Mouse (Mus musculus) lung, embryonic 14.5 days (tissue): ENCODE measurements around the gene Gm21304. TPM values are rescaled to one million over a fixed set of nuclear protein-coding genes. Genes with fewer than 3 reads are reported as not detected.
"Not testable (repeated sequence)": the region's sequence is repeated elsewhere in the genome, so short reads cannot be mapped to it uniquely, and the experiment has no call there.

ENCODE experiments used
- ATAC-seq: fragments of 200-750 bp; cut with Nextera tagmentation; 2 replicates; pipeline ENCODE4 v1.8.0; 2017; ENCODE audit warnings: mild to moderate bottlenecking, moderate TSS enrichment, moderate library complexity; ENCODE audit not compliant: insufficient read depth
- DNase-seq: peaks from one replicate; pipeline ENCODE4 v3.0.0-alpha.2; 2015
- H3K27ac ChIP-seq: fragments of 300-500 bp; sonication (generic); 2 replicates; pipeline ENCODE4 v1.5.1; 2014; ENCODE audit warnings: low read depth, mild to moderate bottlenecking, moderate library complexity
- H3K27me3 ChIP-seq: fragments of 300-500 bp; sonication (generic); 2 replicates; pipeline ENCODE4 v1.6.1; 2014; ENCODE audit warnings: low read length, control low read depth; ENCODE audit not compliant: insufficient read depth
- H3K36me3 ChIP-seq: fragments of 300-500 bp; sonication (generic); 2 replicates; pipeline ENCODE4 v1.6.1; 2014; ENCODE audit warnings: control low read depth; ENCODE audit not compliant: insufficient read depth
- H3K4me1 ChIP-seq: fragments of 300-500 bp; sonication (generic); 2 replicates; pipeline ENCODE4 v1.6.1; 2014; ENCODE audit warnings: antibody characterized with exemption, control low read depth; ENCODE audit not compliant: insufficient read depth
- H3K4me2 ChIP-seq: fragments of 300-500 bp; sonication (generic); 2 replicates; pipeline ENCODE4 v1.6.1; 2014; ENCODE audit warnings: mild to moderate bottlenecking
- H3K4me3 ChIP-seq: fragments of 300-500 bp; sonication (generic); 2 replicates; pipeline ENCODE4 v1.5.1; 2014; ENCODE audit warnings: low read depth, low read length
- H3K9ac ChIP-seq: fragments of 300-500 bp; sonication (generic); 2 replicates; pipeline ENCODE4 v1.6.1; 2014
- H3K9me3 ChIP-seq: fragments of 300-500 bp; sonication (generic); 2 replicates; pipeline ENCODE4 v1.6.1; 2016; ENCODE audit warnings: low read depth, low read length, control low read depth
- CTCF ChIP-seq: IDR thresholded peaks from 2 replicates; pipeline ENCODE4 v1.5.1; 2016; ENCODE audit warnings: antibody characterized with exemption, low read depth
- WGBS: fragments of 180-500 bp; shearing (Covaris S2); extraction: QIAGEN DNeasy Blood & Tissue Kit; methylation state at CpG from one replicate; pipeline ENCODE4 v1.1.7; 2014; 5-methylcytosine and 5-hydroxymethylcytosine counted together
- polyA plus RNA-seq: library from polyadenylated mRNA; unstranded; fragments of >200 nt; fragmentation: Nextera tagmentation; extraction: Ambion mirVana; gene quantifications from 2 replicates; pipeline ENCODE4 v1.2.1, GENCODE M21; 2014

Gm21304 gene
- not detected in 2 replicates for polyA plus RNA-seq

GRCm38 (mm10) chr10:104168215-104168614 is at the start of gene Gm21304:
Gene Gm21304 (plus strand): TSS chr10:104168515.
- not testable (repeated sequence) for DNase-seq, H3K4me2 ChIP-seq, ATAC-seq, H3K9me3 ChIP-seq, H3K4me3 ChIP-seq, H3K4me1 ChIP-seq, H3K36me3 ChIP-seq, H3K27me3 ChIP-seq, H3K9ac ChIP-seq, H3K27ac ChIP-seq
- no CpG with 5 or more reads among the region's 3 CpGs for WGBS

GRCm38 (mm10) chr10:104142687-104143086 is 25.6 kb upstream of the Gm21304 start, which contains the start of gene Gm21293:
Gene Gm21293 (plus strand): TSS chr10:104142987.
- H3K27ac ChIP-seq, H3K9me3 ChIP-seq, DNase-seq, H3K4me2 ChIP-seq, H3K27me3 ChIP-seq, H3K9ac ChIP-seq, H3K4me3 ChIP-seq, H3K36me3 ChIP-seq, H3K4me1 ChIP-seq, ATAC-seq: not testable (repeated sequence)
- WGBS: no CpG with 5 or more reads among the region's 3 CpGs

- ATAC-seq, H3K4me1 ChIP-seq, DNase-seq, H3K36me3 ChIP-seq, H3K27ac ChIP-seq, H3K27me3 ChIP-seq, H3K9me3 ChIP-seq, H3K4me3 ChIP-seq, H3K4me2 ChIP-seq, H3K9ac ChIP-seq: not testable (repeated sequence)
- no CpG with 5 or more reads among the region's 3 CpGs for WGBS
These were observed 17.1 kb upstream of the Gm21304 start, which contains the start of gene Gm6763 for GRCm38 (mm10) chr10:104151197-104151596. Gene Gm6763 (plus strand): TSS chr10:104151497.

- H3K4me1 ChIP-seq, DNase-seq, H3K9me3 ChIP-seq, ATAC-seq, H3K4me3 ChIP-seq, H3K4me2 ChIP-seq, H3K9ac ChIP-seq, H3K36me3 ChIP-seq, H3K27me3 ChIP-seq, H3K27ac ChIP-seq: not testable (repeated sequence)
- no CpG with 5 or more reads among the region's 3 CpGs for WGBS
These were observed 8.6 kb upstream of the Gm21304 start, which contains the start of gene Gm8764 for GRCm38 (mm10) chr10:104159706-104160105. Gene Gm8764 (plus strand): TSS chr10:104160006.

GRCm38 (mm10) chr10:104176724-104177123 is 8.4 kb downstream of the Gm21304 start, which contains the start of gene Gm21312:
Gene Gm21312 (plus strand): TSS chr10:104177024.
- not testable (repeated sequence) for H3K4me2 ChIP-seq, H3K4me1 ChIP-seq, ATAC-seq, H3K4me3 ChIP-seq, H3K9ac ChIP-seq, H3K36me3 ChIP-seq, H3K27ac ChIP-seq, H3K9me3 ChIP-seq, DNase-seq, H3K27me3 ChIP-seq
- WGBS: no CpG with 5 or more reads among the region's 3 CpGs

- H3K4me1 ChIP-seq, H3K36me3 ChIP-seq, H3K27me3 ChIP-seq, H3K27ac ChIP-seq, H3K4me2 ChIP-seq, ATAC-seq, H3K9ac ChIP-seq, H3K9me3 ChIP-seq, H3K4me3 ChIP-seq, DNase-seq: not testable (repeated sequence)
- no CpG with 5 or more reads among the region's 3 CpGs for WGBS
These were observed 16.9 kb downstream of the Gm21304 start, which contains the start of gene Gm20765 for GRCm38 (mm10) chr10:104185233-104185632. Gene Gm20765 (plus strand): TSS chr10:104185533.

GRCm38 (mm10) chr10:104193742-104194141 is 25.4 kb downstream of the Gm21304 start, which contains the start of gene Gm4340:
Gene Gm4340 (plus strand): TSS chr10:104194042.
- H3K27me3 ChIP-seq, H3K4me2 ChIP-seq, H3K9me3 ChIP-seq, H3K27ac ChIP-seq, H3K4me3 ChIP-seq, H3K4me1 ChIP-seq, DNase-seq, ATAC-seq, H3K9ac ChIP-seq, H3K36me3 ChIP-seq: not testable (repeated sequence)
- WGBS: no CpG with 5 or more reads among the region's 3 CpGs

GRCm38 (mm10) chr10:104209655-104210054 is 41.3 kb downstream of the Gm21304 start:
- H3K36me3 ChIP-seq: no peaks in the 10 kb centered on the region
- no peak for TF ChIP-seq CTCF
- no peaks in the 10 kb centered on the region for H3K4me1 ChIP-seq
- 77% methylated on average over 1 of the region's 1 CpGs for WGBS
- no peak overlapping the region for H3K9ac ChIP-seq
- H3K4me3 ChIP-seq: no peak overlapping the region
- H3K27ac ChIP-seq: no peak overlapping the region
- ATAC-seq (no peak), DNase-seq (no peak)
- no peaks in the 10 kb centered on the region for H3K9me3 ChIP-seq
- H3K27me3 ChIP-seq: no peaks in the 10 kb centered on the region
- no peak overlapping the region for H3K4me2 ChIP-seq
